Mouse (Mus musculus) olfactory bulb, adult 2 months (tissue): ENCODE data around the gene Gzmg.
"Not testable (repeated sequence)": the region's sequence is repeated elsewhere in the genome, so short reads cannot be mapped to it uniquely, and the experiment has no call there.

Experiments
- CTCF ChIP-seq: fragments of 200-500 bp; IDR thresholded peaks from 2 replicates; pipeline ENCODE4 v1.5.1; 2012; ENCODE audit warnings: low read depth, mild to moderate bottlenecking, low read length, moderate library complexity; ENCODE audit not compliant: insufficient read depth
- POLR2A ChIP-seq: fragments of 200-500 bp; IDR thresholded peaks from 2 replicates; pipeline ENCODE4 v1.6.1; 2012; ENCODE audit warnings: mild to moderate bottlenecking, low read depth, low read length, moderate library complexity; ENCODE audit not compliant: insufficient read depth

DNA sequence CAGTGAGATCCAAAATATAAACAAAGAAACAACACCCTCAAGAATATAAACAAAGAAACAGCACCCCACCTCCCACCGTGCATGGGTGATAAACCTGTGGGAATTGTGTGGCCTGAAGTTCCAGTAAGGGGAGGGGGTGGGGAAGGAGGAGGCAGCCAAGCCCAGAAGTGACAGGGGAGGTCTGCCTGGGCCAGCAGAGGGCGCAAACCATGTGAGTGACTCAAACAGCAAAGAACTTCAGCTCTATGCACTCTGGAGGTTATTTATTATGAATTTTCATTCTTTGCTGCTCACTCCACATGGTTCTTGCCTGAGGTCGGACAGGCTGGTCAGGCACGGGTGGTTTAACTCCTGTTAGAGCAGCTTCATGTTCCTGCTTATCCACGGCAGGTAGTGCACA, 45.6 kb upstream of the Gzmg start:
- TF ChIP-seq POLR2A, CTCF: not testable (repeated sequence)
